ENCODE assay signal across 8 mouse cellular contexts in the genomic region with DNA sequence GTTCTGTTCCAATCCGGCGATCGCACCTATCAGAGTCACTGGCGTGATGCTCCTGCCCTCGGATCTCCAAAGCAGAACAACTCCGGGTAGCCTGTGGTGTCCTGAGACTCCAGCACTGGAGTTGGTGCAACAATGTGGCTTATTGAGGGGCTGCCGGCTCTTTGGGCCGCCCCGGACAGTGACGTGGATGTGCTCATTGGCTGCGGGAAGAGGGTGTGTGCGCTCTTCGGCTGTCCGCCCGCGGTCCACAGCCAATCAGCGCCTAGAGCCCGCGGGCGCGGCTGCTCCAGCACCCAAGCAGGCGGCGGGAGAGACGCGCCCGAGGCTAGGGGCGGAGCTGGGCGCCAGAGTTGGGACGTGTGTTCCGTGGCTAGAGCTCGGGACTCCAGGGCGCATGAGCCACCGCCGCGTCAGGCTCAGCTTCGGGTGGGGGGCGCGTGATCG. TPM values are rescaled to one million over a fixed set of nuclear protein-coding genes. Genes with fewer than 3 reads are reported as not detected.
DNase-seq lines count a peak whose midpoint lies in the region; ATAC-seq and TF ChIP-seq lines count a peak whose summit lies in the region.

A gene (minus strand): TSS at position 134 of the 444 bp plus-strand sequence.

- DNase-seq in MEL-GATA-1-ER (ENCODE audit: extremely low read depth, low read depth), result peak; percentile 89
- DNase-seq in cerebellum, adult 2 months, result peak; percentile 60 to 74
- DNase-seq in forelimb bud, embryonic 11.5 days (ENCODE audit: low read depth, low spot score), result peak; percentile 92
- peak; percentile 90 for DNase-seq in heart, postnatal 4 days
- DNase-seq in layer of hippocampus, adult 8-10 months (ENCODE audit: low spot score in 2 of 2), result peak; percentile 63 to 71
- DNase-seq in lung, embryonic 14.5 days, result peak; percentile 98
- peak; percentile 91 for DNase-seq in testis, postnatal 14 days (ENCODE audit: low spot score)

- H3K9ac ChIP-seq in lung, embryonic 14.5 days, result peak within 1 kb of the TSS; percentile 75

- H3K4me2 ChIP-seq in lung, embryonic 14.5 days, result peak within 1 kb of the TSS; percentile 88

- peak within 1 kb of the TSS; percentile 62 for H3K4me3 ChIP-seq in cerebellum, adult 2 months (replicated peaks; ENCODE audit: insufficient read depth, low read depth, low read length)
- peak within 1 kb of the TSS; percentile 65 for H3K4me3 ChIP-seq in lung, embryonic 14.5 days (ENCODE audit: low read depth, low read length)

- H3K36me3 ChIP-seq in lung, embryonic 14.5 days (ENCODE audit: insufficient read depth), result no peaks in the 10 kb centered on the region

- ATAC-seq in lung, embryonic 14.5 days (ENCODE audit: insufficient read depth), result peak; percentile 98
- peak; percentile 74 for ATAC-seq in neutrophil, adult 5-6 weeks (ENCODE audit: extremely low read depth, insufficient number of reproducible peaks, low FRiP score, poor library complexity, severe bottlenecking)

- no peak for TF ChIP-seq CTCF in cerebellum, adult 2 months (IDR thresholded peaks at IDR 0.05; ENCODE audit: borderline replicate concordance, insufficient read depth, low read depth, low read length)
- TF ChIP-seq CTCF in lung, embryonic 14.5 days (IDR thresholded peaks at IDR 0.05; ENCODE audit: low read depth), result no peak

- H3K27ac ChIP-seq in cerebellum, adult 2 months (ENCODE audit: insufficient read depth, low read length), result no peak within 1 kb of the TSS
- H3K27ac ChIP-seq in lung, embryonic 14.5 days (ENCODE audit: low read depth), result peak within 1 kb of the TSS; percentile 92

- H3K4me1 ChIP-seq in cerebellum, adult 2 months (ENCODE audit: control insufficient read depth, insufficient read depth, low read length), result no peaks in the 10 kb centered on the region
- H3K4me1 ChIP-seq in lung, embryonic 14.5 days (ENCODE audit: insufficient read depth), result peaks cover 5% of the 10 kb centered on the region; the same call in 1 of the 2 replicates

- no peak for TF ChIP-seq POLR2A in cerebellum, adult 2 months (IDR thresholded peaks at IDR 0.05; ENCODE audit: borderline replicate concordance, insufficient read depth, low read length)

- no peaks in the 10 kb centered on the region; the same call in 1 of the 2 replicates for H3K27me3 ChIP-seq in cerebellum, adult 2 months (ENCODE audit: control insufficient read depth, insufficient read depth, low read length)
- H3K27me3 ChIP-seq in lung, embryonic 14.5 days (ENCODE audit: insufficient read depth, low read length), result no peaks in the 10 kb centered on the region

- WGBS in cerebellum, adult 2 months, result under 1% methylated on average over 39 of the region's 39 CpGs
- WGBS in lung, embryonic 14.5 days, result under 1% methylated on average over 39 of the region's 39 CpGs

- H3K9me3 ChIP-seq in lung, embryonic 14.5 days (ENCODE audit: low read depth, low read length), result no peaks in the 10 kb centered on the region

RNA-seq across cellular contexts. Expression of the gene that starts here (rescaled TPM):
- 6.3 and 6.4 TPM in 2 replicates for polyA plus RNA-seq in cerebellum, adult 2 months (2012; rRNA removed)
- total RNA-seq in heart, postnatal 4 days (2021), result 10 to 100 TPM; 86.8 to 96.6 TPM
- 10 to 100 TPM in 2 of 4 experiments, 1 to 10 TPM in 2; 5.6 to 14.4 (median 9.6) TPM for total RNA-seq in layer of hippocampus, adult 8-10 months (2022)
- 22.4 and 23.5 TPM in 2 replicates for polyA plus RNA-seq in lung, embryonic 14.5 days (2014; fragmentation: Nextera tagmentation; extraction: Ambion mirVana)
- total RNA-seq in neutrophil, adult 5-6 weeks (2017), result 31.0 and 32.4 TPM in 2 replicates
